In the genomic region with DNA sequence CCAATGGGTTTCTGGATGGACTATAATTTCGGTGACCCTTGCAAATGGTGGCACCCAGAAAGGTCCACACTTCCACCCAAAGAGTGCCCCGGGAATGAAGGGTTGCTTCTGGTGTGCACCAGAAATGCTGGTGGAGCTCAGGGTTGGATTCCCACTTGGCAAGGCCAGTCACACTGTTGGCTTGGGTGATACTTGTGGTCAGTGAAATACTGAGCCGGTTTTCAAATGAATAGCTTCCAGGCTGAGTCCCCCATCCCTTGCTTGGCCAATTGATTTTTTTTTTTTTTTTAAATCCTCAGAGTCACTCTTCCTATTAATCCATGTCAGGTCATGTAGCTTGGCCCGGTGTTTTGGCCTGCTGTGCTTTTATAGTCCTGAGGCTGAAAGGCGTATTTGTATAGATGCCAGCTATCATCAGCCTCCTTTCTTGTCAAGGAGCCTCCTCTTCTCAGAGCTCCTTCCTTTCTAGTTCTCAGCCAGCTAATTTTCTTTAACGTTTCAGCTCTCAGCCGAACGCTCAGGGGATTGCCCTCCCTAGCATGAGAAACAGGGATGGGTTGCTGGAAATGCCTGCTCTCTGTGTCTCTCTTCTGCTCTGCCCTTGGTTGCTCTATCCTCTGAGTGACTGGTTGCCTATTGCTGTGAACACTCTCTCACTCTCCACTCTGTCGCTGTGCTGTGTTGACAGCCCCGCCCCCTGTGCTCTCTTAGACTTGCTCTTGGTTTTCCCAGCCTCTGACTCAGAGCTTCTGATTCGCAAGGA, we compare ENCODE assay signal across 8 mouse cellular contexts. TPM values are rescaled to one million over a fixed set of nuclear protein-coding genes. Genes with fewer than 3 reads are reported as not detected.
DNase-seq lines count a peak whose midpoint lies in the region; ATAC-seq lines count a peak whose summit lies in the region.

No protein-coding gene starts in this region.

- no peaks in the 10 kb centered on the region for H3K9me3 ChIP-seq in heart, embryonic 16.5 days (replicated peaks; ENCODE audit: control insufficient read depth, low read length)
- H3K9me3 ChIP-seq in forebrain, embryonic 13.5 days (replicated peaks) = no peaks in the 10 kb centered on the region
- no peaks in the 10 kb centered on the region for H3K9me3 ChIP-seq in midbrain, embryonic 14.5 days (ENCODE audit: control insufficient read depth, low read length)

- DNase-seq in heart, postnatal 36 days = no peak
- peak; percentile 70 for DNase-seq in adrenal gland, postnatal 14 days
- DNase-seq in midbrain, embryonic 14.5 days = peak; percentile 57
- no peak for DNase-seq in kidney, postnatal 4 days
- DNase-seq in liver = no peak

- 0 out of 2 replicates have a peak overlapping the region, but pooled peaks have one; percentile 34 for H3K27ac ChIP-seq in heart, embryonic 16.5 days (ENCODE audit: low read length)
- H3K27ac ChIP-seq in forebrain, embryonic 13.5 days = 0 out of 2 replicates have a peak overlapping the region, but pooled peaks have one; percentile 27
- H3K27ac ChIP-seq in midbrain, embryonic 14.5 days (replicated peaks; ENCODE audit: low read depth, low read length) = no peak overlapping the region

- no peaks in the 10 kb centered on the region for H3K36me3 ChIP-seq in heart, embryonic 16.5 days (ENCODE audit: control insufficient read depth, insufficient read depth)
- H3K36me3 ChIP-seq in forebrain, embryonic 13.5 days (ENCODE audit: poor library complexity, severe bottlenecking) = no peaks in the 10 kb centered on the region
- H3K36me3 ChIP-seq in midbrain, embryonic 14.5 days (ENCODE audit: control insufficient read depth, insufficient read depth, low read length) = no peaks in the 10 kb centered on the region

- no peak overlapping the region for H3K4me3 ChIP-seq in heart, embryonic 16.5 days (ENCODE audit: low read length)
- no peak overlapping the region for H3K4me3 ChIP-seq in forebrain, embryonic 13.5 days
- H3K4me3 ChIP-seq in midbrain, embryonic 14.5 days (replicated peaks; ENCODE audit: low read depth, low read length) = no peak overlapping the region

- peak overlapping the region; percentile 15 for H3K4me2 ChIP-seq in heart, embryonic 16.5 days (ENCODE audit: low read depth, low read length)
- peak overlapping the region; percentile 2; the same call in 1 of the 2 replicates for H3K4me2 ChIP-seq in forebrain, embryonic 13.5 days
- no peak overlapping the region for H3K4me2 ChIP-seq in midbrain, embryonic 14.5 days (ENCODE audit: low read length)

- no peaks in the 10 kb centered on the region for H3K27me3 ChIP-seq in heart, embryonic 16.5 days (ENCODE audit: control insufficient read depth, insufficient read depth, low read length)
- H3K27me3 ChIP-seq in forebrain, embryonic 13.5 days = peaks cover 18% of the 10 kb centered on the region
- H3K27me3 ChIP-seq in midbrain, embryonic 14.5 days (ENCODE audit: control insufficient read depth, insufficient read depth, low read length) = no peaks in the 10 kb centered on the region

- H3K9ac ChIP-seq in heart, embryonic 16.5 days (ENCODE audit: low read length) = no peak overlapping the region
- H3K9ac ChIP-seq in forebrain, embryonic 13.5 days = no peak overlapping the region
- no peak overlapping the region for H3K9ac ChIP-seq in midbrain, embryonic 14.5 days (replicated peaks; ENCODE audit: low read length)

- ATAC-seq in heart, embryonic 16.5 days (replicated peaks; ENCODE audit: extremely low read depth, insufficient read depth, low FRiP score) = peak; percentile 86
- peak; percentile 70 for ATAC-seq in forebrain, embryonic 13.5 days
- no peak for ATAC-seq in midbrain, embryonic 14.5 days (ENCODE audit: low FRiP score, low TSS enrichment)
- no peak for ATAC-seq in monocyte, adult 5-6 weeks (replicated peaks; ENCODE audit: insufficient number of reproducible peaks, low FRiP score, low TSS enrichment, poor library complexity, severe bottlenecking)

- intact Hi-C loops in heart, postnatal 36 days (cut with DNase I) = no loop called here

- peaks cover 13% of the 10 kb centered on the region for H3K4me1 ChIP-seq in heart, embryonic 16.5 days (ENCODE audit: control insufficient read depth, insufficient read depth, low read length)
- peaks cover 43% of the 10 kb centered on the region for H3K4me1 ChIP-seq in forebrain, embryonic 13.5 days
- peaks cover 22% of the 10 kb centered on the region for H3K4me1 ChIP-seq in midbrain, embryonic 14.5 days (ENCODE audit: control insufficient read depth, insufficient read depth, low read length)

- WGBS in heart, embryonic 16.5 days = 44% methylated on average over 11 of the region's 11 CpGs
- 22% methylated on average over 11 of the region's 11 CpGs for WGBS in forebrain, embryonic 13.5 days
- 28% methylated on average over 11 of the region's 11 CpGs for WGBS in midbrain, embryonic 14.5 days

RNA-seq across cellular contexts. Expression of gene Trmt10b, which starts 42.9 kb away (rescaled TPM):
- 8.7 and 10.1 TPM in 2 replicates for polyA plus RNA-seq in heart, embryonic 16.5 days (2015; fragmentation: Nextera tagmentation; extraction: Ambion mirVana)
- 1 to 10 TPM; 5.1 to 5.2 TPM for total RNA-seq in heart, postnatal 36 days (2021)
- total RNA-seq in adrenal gland, postnatal 14 days (2021) = 12.0 and 13.4 TPM in 2 replicates
- 16.6 and 22.1 TPM in 2 replicates for polyA plus RNA-seq in forebrain, embryonic 13.5 days (2015; fragmentation: Nextera tagmentation; extraction: Ambion mirVana)
- polyA plus RNA-seq in midbrain, embryonic 14.5 days (2014; fragmentation: Nextera tagmentation; extraction: Ambion mirVana) = 25.5 and 28.2 TPM in 2 replicates
- 17.1 to 19.6 TPM (median 18.9 TPM) in 3 replicates for total RNA-seq in monocyte, adult 5-6 weeks (2017)

Comparison
In these comparisons a context has a peak if more than half of its experiments do, and no peak if none do; other contexts are left out.
1. ATAC-seq: peak in heart, embryonic 16.5 days (single experiment) and forebrain, embryonic 13.5 days (single experiment); none in midbrain, embryonic 14.5 days (single experiment) and monocyte, adult 5-6 weeks (single experiment).
2. DNase-seq: peak in adrenal gland, postnatal 14 days (single experiment) and midbrain, embryonic 14.5 days (single experiment); none in heart, postnatal 36 days (0 of 2), kidney, postnatal 4 days (0 of 2) and liver (single experiment).